Mouse (Mus musculus) frontal cortex, adult 2 months (tissue): Measurements from ENCODE around the gene Dedd2. TPM values are rescaled to one million over a fixed set of nuclear protein-coding genes. Genes with fewer than 3 reads are reported as not detected.
"Not testable (repeated sequence)": the region's sequence is repeated elsewhere in the genome, so short reads cannot be mapped to it uniquely, and the experiment has no call there.

Experiments used
- DNase-seq, 2 experiments: peaks; one replicate each; pipeline ENCODE4 v3.0.0; 2022; ENCODE audit warnings: low spot score in 1 of 2; ENCODE audit errors: extremely low spot score in 1 of 2
- polyA plus RNA-seq: library from polyadenylated mRNA; depleted of rRNA; stranded (reverse); fragments of >200 nt; gene quantifications from 2 replicates; pipeline ENCODE4 v1.2.3, GENCODE M21; 2012; rRNA removed

Gene Dedd2
- 21.6 and 22.2 TPM in 2 replicates for polyA plus RNA-seq

DNA sequence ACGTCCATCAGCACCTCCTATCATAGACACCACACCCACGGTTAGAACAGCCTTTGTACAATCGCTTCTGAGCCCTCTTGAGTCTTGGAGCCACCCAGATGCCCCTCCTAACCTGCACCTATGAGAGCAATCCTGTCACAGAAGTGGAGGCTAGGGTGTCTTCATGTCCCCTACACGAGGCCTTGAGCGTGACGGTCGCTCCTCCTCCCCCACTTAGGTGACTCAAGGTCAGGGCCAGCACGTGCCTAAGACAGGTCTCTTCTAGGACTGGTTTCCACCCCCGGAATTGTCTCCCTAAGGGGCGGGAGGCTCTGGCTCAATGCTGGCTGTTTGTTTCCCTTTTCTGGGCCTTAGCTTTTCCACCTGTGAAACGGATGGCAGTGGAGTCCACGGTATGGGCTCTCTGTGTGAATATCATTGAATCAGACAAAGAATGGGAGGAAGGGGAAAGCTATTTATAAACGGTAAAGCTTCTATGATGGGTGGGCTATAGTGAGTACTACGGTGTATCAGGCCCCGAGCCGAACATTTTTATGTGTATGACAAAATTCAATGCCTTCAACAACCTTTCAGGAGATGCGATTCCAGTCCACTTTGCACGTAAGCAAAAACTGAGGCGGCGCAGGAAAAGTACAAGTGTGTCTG is at the start of gene Dedd2:
Gene Dedd2, minus strand, starts transcription at position 159 of the 645 bp plus-strand sequence.
- DNase-seq = peak in 1 of 2 experiments; percentile 25

DNA sequence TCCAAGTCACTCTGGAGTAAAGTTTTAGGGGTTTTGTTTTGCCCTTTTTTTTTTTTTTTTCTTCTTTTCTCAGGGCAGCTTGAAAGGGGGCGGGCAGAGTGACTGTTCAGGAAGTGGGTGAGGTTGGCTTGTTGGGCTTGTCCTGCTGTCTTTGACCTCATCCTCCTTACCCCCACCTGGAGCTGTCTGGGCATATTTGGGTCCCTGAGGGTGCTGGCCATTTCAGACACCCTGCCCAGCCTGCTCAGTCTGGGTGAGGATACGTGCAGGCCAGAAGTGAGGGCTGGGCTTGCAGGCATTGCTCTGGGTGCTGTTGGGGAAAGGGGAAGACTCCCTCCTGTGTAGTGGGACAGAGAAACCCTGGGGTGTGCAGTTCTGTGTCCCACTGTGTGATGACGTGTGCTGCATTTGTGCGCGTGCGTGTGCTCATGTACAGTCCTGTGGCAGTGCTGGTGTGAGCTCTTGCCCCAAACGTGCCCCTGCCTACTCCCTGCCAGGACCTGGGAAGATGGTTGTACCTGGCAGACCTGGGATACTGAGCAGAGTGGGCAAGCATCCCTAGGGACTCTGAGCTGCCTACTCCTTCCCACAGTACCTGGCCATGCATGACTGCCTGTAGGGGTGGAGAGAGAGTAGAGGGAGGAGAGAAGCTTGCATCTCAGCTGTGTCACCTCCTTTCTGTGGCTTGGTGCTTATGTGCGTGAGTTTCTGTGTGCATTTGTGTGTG is 49.3 kb upstream of the Dedd2 start:
- DNase-seq = no peak

DNA sequence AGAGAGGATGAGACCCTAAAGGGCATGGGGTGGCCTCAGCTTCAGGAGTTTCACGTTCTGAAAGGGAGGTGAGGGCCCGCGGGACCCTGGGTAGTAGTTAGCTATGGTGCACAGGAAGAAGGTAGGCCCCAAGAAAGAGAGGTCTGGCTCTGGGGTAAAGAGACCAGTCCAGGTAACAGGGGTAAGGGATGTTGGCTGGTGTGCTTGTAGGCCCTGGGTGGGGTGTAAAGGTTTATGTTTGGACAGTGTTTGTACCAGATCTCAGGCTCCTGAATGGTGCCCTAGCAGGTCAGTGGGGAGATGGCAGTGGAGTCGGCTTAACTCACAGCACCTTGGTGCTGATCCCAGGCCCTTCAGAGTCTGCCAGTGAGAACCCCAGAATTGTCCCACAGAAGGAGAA is 48.6 kb upstream of the Dedd2 start:
- no peak for DNase-seq

DNA sequence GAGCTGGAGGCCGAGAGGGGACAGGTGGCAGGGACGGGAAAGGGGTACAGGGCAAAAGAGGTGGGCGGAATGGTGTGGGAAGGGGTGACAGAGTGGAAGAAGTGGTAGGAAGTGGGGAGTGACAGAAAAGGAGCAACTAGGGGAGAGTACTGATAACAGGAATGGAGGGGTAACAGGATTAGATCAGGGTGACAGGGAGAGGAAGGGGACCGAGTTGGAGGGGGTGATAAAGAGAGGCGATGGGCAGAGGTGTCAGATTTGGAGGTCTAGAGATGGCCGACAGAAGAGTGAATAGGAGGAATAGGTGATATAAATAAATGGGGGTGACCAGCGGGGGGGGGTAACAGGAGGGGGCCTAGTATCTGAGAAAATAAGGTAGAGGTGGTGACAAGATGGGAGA is 48.2 kb upstream of the Dedd2 start:
- no peak for DNase-seq

DNA sequence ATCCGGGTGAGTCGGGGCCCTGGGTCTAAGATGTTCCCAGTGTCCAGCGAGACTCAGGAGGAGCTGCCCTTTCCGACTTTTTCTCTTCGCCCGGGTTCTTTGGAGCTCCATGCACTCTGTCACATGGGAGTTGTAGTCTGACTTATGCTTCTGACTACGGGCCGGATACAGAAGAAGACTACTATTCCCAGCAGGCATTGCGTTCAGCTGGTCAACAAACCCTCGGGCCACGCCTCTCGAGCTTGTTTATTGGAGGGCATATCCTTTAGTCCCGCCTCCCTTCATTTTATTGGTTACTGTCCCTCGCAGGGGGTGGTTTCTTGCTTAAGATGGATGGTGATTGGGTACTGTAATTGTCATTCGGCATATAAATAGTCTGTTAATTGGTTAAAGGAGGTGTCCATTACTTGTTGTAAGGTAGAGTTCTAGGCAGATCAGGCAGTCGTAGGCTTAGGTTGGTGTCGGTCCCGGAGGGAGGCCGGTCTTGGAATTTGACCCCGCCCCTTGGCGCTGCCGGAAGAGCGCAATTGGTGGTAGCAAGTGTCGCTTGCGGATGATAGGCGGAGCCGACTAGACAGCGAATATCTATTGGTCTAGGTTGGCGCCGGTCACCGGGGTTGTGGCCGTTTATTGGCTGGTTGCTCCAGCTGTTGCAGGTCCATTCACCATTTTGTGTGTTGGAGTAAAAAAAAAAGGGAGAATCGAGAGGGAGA is 47.5 kb upstream of the Dedd2 start:
- DNase-seq = peak; percentile 99 to 100

DNA sequence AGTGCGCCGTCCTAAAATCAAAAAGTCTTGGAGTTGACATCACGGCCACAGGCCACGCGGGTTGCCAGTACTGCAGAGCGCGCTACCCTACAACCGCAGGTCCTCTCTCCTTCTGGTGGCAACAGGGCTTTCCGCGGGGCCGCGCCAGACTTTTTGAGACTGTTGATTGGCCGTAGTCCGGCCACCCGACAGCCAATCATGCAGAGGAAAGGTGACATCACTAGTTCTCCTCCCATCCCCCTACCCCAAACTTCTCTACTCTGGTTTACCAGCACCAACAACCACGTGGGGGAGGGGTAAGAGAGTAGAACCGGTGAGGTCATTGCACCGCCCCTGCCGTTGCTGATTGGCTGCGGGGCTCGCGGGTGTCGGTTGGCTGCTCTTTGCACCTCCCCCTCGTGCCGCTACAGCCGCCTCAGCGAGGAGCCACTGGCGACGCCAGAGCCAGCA is 46.9 kb upstream of the Dedd2 start, which contains the start of gene Cic:
Gene Cic, plus strand, starts transcription at position 404 of the 450 bp plus-strand sequence.
- DNase-seq = peak; percentile 99 to 100

DNA sequence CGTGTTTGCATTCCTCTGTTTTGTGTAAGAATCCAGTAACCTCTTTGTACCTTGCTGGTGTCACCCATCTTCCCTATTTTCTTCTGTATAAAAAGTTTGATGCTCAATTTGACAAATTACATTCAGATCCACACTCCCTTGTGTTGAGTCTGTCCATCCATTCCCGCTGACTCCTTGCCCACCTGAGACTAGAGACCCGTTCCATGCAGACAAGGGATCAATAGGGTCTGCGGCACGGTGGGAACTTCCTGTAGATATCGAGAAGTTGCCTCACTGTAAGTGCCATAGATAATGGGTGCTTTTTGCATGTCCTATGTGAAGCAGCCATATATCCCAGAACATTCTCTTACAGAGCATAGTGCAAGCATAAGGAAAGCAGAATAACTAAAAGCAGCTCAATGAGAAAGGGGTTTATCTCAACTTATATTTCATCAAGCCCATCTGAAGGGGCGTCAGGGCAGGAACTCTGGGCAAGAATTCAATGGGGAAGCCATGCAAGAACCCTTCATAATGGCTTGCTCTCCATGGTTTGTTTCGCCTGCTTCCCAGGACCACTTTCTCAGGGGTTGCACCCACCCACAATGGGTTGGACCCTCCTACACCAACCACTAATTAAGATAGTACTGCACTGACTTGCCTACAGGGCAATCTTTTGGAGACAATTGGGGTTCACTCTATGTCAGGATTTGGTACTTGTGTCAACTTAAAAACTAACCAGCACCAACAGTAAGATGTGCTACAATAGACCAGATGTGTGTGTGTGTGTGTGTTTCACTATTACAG is 46.0 kb upstream of the Dedd2 start:
- DNase-seq = no peak

DNA sequence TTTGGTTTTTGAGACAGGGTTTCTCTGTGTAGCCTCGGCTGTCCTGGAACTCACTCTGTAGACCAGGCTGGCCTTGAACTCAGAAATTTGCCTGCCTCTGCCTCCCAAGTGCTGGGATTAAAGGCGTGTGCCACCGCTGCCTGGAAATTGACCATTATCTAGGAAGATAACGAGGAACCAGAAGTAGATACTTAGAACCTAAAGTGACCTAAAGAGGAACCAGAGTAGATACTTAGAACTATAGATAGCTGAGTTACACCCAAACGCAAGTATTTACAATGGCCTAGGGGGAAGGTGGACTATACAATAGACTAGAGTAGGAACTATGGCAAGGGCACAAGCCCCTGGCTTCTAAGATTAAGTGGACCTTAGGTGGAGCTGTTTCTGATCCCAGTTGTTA is 45.3 kb upstream of the Dedd2 start:
- DNase-seq = not testable (repeated sequence)

DNA sequence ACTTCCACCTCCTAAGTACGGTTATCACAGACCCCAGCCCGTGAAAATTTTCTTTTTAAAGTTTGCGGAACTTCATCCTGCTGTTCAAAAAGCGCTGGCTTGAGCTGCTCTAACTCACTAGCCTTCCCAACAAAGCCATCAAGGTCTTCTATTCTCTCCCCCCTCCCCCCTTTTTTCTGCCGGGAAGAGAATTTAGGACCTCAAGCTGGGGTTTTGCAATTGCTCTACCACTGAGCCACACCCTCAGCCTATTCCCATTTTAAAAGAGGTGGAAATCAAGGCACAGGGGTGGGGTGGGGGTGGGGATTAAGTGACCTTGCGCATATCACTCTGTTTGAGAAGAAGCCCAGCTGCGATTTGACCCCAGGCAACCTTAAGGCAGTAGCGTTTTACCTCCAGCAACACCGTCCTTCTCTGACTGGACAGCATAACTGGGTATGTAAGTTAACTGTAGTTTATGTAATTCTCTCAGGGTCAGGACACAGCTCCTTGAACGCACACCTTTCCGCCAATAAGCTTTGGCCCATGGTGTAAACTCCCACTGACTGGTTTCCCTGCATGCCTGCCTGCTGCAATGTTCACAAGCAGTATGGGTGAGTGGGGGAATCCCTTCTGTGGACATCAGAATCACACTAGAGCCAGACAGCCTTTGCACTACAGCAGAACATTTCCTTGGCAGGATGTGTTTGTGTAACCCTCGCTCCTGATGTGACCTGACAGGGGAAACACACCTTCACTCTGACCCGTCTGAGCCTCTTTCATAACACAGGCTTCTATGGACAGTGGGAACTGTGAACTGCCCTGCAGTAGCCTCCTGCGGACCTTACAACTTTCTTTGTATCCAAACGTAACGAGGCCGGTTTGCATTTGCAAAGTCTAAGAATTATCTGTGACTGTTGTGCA is 43.8 kb upstream of the Dedd2 start:
- DNase-seq = no peak

DNA sequence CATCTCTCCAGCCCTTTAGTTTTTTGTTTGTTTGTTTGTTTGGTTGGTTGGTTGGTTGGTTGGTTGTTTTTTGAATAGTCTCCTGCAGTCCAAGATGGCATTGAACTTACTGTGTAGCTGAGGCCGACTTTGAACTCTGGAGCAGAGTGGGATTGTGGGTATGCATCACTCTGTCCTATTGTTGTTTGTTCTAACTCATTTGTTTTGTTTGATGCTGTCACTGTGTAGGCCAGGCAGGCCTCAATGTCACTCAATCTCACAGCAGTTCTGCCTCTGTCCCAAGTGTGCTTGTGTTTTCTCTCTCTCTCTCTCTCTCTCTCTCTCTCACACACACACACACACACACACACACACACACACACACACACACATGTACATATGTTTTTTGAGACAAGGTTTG is 41.5 kb upstream of the Dedd2 start:
- DNase-seq = no peak

DNA sequence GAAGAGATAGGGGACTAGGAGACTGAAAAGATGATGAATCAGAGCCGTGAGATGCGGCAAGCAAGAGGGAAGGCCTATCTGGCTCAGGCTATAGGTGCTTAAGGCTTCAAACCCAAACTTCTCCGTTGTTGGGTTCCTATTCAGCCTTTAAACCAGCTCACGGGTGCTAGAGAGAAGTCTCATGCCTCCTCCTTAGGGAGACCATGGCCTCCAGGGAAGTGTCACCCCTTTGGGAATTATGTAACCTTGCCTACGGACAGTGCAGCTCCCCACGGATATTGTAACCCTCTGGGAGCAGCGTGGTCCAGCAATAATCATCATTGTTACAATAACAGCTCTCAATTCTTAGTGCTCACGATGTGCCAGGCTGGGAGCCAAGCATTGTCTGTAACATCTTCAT is 31.4 kb upstream of the Dedd2 start:
- no peak for DNase-seq

DNA sequence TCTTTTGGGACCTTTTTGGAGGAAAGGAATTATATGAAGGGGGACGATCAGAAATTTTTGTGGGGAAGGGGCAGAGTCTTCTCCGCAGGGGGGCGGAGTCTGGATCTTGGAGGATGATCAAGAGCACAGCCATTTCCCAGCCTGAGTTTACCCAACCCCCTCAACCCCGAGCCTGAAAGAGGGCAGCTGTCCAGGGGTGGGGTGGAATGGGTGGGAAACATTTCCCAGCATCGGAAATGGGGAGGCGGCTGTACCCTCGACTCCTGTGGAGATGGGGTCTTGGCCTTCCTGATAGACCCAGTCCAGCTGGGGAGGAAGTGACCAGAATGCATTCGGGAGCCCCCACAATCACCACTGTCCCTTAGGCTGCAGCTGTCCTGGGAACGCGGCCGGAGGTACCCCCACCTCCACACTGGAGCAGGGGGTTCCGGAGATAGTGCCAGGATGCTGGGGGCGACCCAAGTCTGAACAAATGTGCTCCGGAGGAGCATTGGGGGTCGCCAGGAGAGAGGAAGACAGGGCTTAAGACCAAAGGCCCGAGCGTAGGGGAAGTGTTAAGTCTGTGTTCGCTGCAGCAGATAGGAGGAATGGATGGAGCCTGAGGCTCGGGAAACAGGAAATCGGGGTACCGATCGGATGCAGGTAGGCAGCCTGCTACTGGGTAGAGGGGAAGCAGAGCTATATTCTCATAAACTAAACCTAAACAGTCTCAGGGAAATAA is 30.8 kb upstream of the Dedd2 start:
- DNase-seq = no peak

DNA sequence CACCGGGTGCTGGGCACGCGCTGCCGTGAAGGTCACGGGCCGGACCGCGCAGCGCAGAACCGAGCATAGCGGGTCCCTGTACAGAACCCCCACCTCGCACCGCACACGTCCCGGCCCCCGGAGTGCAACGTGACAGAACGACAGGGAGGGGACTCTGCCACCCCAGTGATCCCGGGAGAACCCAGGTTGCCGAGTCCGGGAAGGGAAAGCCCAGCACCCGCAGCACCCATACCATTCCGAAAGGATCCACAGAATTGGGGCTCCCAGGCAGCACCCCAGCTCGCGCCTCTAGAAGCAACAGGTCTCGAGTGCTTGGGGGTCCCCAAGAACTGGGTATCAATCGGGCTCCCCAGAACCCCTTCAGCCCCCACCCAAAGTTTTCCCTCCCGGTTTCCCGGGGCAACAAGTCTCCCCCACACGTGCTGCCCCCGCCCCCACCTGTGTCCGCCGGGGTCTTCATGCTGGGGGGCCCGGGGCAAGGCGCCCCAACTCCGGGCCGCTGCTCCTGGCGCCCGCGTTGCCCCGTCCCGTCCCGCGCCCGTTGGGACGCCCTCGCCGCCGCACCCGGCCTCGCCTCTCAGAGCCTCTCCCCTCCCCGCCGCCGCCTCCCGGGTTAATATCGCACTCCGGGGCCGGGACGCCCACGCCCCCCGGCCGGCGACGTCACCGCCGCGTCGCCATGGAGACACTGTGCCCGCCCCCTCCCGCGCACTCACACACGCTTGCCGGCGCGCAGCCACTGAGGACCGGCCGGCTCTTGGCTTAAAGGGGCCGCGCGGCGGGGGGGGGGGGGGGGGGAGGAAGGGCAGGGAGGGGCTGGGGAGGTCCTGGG is 29.9 kb upstream of the Dedd2 start, which contains the start of gene Erf:
Gene Erf, minus strand, starts transcription at position 621 of the 832 bp plus-strand sequence.
- peak; percentile 87 to 95 for DNase-seq

DNA sequence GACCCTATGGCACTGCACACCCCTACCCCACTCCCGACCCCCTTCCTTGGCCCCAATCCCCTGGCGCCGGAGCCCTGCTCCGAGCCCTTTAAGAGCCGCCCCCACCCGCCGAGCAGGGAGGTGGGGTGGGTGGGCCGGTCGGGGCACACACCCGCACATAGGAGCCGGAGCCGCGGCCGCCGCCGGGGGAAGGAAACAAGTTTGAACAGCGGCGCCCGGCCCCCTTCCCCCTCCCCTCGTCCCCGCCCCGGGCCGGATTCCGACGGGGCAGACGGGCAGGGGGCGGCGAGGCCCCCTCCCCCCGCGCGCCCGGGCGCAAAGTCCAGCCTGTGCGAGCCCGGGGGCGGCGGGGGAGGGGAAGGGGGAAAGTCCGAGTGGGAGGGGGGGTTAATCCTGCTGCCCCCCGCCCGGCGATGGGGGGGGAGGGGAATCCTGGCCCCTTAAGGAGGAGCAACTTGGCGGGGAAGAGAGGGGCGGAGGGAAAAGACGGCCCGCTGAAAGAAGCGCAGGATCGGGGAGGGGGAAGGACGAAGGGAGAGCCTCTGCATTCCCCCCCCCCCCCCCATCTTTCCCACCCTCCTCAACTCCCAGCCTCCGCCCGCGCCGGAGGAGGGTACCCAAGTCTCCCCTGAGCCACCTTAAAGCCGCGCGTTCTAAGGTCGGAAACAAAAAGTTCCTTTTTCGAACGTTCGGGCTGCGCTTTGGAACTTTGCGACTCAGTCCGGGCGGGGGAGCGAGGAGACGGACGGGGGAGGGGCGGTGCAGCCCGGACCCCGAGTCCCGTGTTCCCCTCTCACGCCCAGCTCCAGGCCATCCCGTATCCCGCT is 29.1 kb upstream of the Dedd2 start:
- peak in 1 of 2 experiments; percentile 61 for DNase-seq

DNA sequence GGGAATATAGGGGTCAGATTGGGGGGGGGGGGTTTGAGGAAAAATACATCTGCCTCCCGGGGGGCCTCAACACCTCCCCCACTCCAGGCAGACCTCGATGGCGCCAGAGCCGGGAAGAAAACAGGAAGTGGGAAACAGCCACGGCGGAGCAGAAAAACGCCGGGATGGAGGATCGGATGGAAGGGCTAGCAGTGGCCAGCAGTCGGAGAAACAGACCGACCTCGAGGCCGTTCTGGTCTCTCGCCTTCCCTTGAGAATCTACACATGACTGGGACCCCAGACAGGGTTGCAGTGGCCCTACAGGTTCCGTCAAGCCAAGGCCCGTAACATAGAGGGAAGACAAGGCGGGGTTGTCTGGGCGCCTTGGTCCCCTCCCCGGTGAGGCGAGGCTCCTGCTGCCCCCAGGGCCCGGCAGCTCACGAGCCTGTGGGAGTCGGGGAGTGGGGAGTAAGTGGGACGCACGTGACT is 28.5 kb upstream of the Dedd2 start:
- DNase-seq = no peak

DNA sequence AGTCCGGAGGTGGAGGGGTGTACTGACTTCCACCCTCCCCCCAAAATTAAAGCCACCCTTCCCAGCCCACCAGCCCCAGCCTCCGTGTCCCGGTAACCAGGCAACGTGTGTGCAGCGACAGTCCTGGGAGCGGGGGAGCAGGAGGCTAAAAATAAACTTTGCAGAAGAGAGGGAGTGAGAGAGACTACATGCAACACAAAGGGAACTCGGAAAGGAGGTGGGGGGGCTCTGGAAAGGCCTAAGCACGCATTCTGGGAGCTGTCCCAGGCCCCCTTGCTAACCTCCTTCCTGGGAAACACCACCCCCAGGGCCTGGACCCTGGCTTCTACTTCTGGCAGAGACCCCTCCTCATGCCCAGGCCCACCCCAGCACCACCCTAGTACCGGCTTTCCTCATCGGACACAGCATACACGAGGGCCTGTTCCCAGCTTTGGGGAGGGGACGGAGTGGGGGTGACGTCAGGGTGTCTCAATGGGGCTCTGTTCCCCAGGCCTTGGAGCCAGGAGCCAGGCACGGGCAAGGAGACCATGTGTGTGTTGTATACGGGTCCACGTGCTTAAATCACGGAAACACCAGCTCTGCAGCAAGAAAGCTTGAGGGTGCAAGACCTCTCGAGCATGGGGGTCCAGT is 27.7 kb upstream of the Dedd2 start:
- peak; percentile 80 to 85 for DNase-seq

DNA sequence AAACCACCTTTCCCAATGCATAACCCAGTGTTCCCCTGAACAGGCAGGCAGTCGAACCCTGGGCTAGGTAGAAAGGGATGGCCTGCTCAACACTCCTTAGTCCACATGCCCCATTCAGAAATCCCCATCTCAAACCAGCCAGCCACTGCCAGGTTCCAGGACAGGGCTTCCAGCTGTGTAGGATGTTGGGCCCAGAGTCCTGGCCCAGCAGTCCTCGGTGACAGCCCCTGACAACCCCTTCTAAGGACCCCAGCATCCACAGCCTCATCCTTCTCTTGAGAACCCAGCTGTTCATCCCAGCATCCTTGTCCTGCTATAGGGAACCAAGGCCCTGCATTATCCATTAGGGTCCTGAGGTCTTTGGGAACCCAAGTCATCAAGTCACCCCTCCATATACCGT is 27.1 kb upstream of the Dedd2 start:
- no peak for DNase-seq
